Mouse (Mus musculus) frontal cortex, adult (tissue): ENCODE results near the gene Rab8a.
A peak's percentile ranks its signal among the peaks of the same experiment; 100 is the strongest.

Experiments
- ATAC-seq: cut with Nextera tagmentation; 2 replicates; pipeline ENCODE4 v1.9.2; 2017; ENCODE audit warnings: mild to moderate bottlenecking, moderate library complexity, mixed read lengths; ENCODE audit not compliant: low TSS enrichment

Gene Rab8a

DNA sequence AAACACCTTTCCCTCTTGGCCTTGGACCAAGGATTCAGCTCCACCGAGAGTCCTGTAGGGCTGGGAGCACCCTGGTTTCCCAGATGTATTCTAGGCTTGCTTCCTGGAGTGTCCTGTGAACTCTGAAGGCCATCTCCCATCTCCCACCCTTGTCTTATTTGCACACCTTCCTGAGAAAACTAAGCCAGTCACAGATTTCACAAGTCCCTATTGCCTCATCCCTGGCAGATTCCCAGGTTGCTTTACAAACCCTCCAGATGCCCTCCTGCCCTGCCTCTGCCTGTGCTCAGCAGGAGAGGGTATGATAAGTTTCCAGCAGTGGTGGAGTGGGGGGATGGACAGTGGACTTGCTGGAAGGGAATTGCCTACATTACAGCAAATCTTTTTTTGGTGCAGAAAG, 14.9 kb upstream of the Rab8a start:
- ATAC-seq, result no peak

DNA sequence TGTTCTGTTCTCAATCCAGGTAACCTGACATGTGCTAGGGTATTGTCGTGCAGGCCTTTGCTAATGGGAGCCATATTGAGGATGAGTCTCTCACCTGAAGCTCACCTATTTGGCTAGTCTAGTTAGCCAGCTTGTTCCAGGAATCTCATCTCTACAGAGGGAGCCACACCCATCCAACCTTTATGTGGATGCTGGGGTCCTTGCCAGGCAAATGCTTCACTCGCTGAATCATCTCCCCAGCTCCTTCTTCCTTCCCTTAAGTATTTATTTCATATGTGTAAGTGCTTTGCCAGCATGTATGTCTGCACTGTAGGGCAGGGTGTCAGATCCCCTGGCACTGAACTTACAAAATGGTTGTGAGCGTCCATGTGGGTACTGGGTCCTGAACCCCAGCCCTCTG, 14.4 kb upstream of the Rab8a start:
- no peak for ATAC-seq

DNA sequence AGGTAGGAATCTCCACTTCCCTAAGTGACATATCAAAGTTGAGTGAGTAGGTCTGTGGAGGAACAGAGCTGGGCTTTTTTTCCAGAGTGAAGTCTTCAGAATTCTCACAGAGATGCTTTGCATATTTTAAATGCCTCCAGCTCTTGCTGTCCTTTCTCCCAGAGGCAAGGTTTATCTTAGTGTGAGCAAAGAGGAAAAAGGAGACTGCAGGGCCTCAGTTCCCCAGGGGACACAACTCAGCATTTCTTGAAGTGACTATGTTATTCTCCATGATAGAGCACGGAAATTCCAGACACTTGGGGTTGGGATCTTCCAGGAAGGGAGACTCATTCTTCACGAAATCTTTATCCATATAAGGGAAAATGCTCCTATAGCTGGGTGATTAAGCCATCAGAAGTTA, 13.7 kb upstream of the Rab8a start:
- ATAC-seq, result no peak

DNA sequence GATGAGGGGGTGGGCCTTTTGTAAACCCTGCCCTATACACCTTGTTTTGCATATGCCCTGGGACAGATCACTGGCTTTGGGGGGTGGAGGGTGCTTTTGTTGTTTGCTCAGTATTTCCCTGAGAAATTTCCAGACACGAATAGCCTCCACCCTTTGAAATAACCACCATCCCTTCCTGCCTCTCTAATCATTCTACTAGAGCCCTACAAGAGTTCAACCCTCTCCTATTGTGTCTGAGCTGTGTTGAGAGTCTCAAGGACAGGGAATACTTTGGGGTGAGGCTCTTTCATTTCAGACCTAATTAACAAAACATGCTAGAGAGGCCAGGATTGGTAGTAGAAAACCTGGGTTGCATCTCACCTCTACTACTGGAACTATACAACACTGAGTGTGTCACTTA, 11.9 kb upstream of the Rab8a start:
- no peak for ATAC-seq

DNA sequence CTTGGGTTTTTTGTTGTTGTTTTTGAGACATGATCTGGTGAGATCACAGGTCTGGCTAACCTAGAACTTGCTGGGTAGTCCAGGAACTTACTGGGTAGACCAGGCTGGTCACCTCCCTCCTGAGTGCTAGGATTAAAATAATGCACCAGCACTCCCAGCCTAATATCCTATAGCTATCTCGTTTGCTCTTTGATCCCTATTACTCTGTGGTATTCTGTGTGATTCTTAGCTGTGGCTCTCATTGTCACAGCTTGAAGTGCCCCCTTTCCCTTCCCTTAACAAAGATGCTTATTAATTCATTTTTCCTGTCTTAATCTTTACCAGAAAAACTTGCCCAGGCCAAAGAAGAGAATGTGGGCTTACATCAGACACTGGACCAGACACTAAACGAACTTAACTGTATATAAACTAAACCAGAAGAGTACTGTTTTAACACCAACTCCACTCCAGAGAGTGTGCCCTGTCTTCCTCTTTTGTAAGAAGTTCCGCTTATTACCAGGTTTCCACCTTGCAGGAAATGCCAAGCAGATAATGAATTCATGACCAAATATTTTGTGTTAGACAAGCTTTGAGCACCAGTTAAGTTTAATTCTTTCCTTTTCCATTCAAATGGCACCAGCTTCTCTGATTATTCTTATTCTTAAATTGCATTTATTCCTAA, 9.5 kb upstream of the Rab8a start:
- no peak for ATAC-seq

DNA sequence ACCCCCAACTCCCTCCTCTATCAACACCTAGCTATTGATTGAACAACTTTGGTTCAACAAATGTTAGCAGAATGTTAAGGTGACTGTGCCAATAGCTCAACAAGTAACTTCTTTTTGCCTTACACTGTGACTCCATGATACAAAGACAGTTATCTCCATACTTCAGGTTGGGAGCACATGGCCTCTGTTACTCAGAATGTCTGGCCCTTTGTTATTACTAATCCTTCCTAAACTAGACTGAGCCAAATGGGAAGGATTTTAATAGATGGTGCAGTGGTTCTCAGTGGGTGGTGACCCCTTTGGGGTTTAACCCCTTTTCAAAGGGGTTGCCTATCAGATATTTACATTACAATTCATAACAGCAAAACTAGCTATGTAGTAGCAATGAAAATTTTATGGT, 7.6 kb upstream of the Rab8a start:
- no peak for ATAC-seq

DNA sequence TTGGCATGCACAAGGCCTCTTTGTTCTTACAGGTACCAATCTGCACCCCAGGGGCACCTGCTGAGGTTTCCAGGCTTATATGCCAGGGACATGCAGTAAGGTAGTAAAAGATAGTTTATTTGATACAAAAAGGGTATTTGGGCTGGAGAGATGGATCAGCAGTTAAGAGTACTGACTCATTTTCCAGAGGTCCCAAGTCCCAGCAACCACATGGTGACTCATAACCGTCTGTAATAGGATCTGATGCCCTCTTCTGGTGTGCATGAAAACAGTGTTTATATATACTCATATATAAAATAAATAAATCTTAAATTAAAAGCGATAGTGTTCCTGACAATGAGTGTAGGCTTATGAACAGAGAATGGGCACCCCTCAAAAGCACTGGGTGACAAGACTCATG, 2.9 kb upstream of the Rab8a start:
- no peak for ATAC-seq

DNA sequence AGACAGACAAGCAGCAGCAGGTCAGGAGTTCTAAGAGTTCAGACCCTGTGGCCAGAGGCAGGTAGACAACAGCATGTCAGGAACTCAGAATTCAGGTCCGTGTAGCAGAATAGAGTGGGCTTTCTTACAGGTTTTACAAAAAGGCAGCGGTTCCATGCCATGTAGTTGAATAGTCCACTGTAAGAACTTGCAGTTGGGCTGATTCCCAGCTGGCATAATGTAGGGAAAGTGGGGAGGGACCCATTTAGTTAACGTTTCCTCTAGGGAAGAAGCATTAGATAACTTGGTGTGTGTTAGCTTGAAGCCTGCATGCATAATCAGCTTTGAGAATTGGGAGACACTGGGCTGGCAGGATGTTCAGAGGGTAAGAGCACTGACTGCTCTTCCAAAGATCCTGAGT, 2.3 kb upstream of the Rab8a start:
- ATAC-seq, result no peak

DNA sequence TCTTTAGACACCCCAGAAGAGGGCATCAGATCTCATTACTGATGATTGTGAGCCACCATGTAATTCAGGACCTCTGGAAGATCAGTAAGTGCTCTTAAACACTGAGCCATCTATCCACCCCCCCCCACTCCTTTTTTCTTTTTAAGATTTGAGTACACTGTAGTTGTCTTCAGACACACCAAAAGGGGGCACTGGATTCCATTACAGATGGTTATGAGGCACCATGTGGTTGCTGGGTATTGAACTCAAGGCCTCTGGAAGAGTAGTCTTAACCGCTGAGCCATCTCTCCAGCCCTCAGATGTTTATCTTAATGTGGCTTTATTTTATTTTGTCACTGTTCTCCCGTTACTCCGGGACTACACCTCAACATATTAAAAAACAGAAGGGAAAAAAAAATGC, 993 bp upstream of the Rab8a start:
- ATAC-seq, result no peak

DNA sequence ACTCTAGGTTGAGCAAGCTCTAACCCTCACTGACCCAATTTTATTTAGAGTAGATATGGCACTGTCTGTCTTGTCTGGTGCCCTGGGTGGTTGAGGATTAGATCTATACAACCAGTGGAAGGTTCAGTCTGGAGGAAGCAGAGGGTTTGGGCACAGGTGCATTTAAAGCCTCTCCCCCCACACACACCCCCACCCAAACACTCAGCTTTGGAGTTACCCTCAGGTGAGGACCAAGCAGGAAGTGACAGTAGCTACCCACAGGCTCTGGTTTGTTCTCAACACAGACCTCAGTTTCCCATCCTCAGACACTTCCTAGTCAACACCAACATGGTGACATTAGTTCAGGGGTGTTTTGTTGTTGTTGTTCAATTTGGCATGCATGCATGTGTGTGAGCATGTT, 1.8 kb downstream of the Rab8a start:
- ATAC-seq, result no peak

DNA sequence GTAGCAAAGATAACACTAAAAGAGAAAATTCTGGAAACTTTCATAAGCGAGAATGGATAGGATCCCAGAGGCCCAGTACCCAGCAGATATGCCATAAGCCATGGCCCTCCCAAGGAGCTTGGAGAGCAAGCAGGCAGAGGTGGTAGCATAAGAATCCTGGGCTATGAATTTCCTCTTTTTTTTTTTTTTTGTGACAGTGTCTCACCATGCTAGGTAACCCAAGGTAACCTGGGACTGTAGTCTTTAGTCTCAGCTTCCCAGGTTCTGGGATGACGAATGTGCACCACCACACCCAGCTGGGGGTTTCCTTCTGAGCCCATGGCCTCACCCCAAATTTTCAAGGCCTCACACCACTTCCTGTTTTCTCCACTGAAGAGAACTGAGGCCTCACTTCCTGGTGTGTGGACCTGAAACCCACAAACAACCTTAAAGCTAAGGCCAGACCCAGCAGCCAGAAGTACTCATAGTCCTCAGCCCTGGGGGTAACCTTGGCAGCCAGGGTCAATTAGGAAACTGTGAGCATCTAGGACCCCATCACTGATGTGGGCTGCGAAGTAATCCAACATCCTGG, 8.2 kb downstream of the Rab8a start:
- no peak for ATAC-seq

DNA sequence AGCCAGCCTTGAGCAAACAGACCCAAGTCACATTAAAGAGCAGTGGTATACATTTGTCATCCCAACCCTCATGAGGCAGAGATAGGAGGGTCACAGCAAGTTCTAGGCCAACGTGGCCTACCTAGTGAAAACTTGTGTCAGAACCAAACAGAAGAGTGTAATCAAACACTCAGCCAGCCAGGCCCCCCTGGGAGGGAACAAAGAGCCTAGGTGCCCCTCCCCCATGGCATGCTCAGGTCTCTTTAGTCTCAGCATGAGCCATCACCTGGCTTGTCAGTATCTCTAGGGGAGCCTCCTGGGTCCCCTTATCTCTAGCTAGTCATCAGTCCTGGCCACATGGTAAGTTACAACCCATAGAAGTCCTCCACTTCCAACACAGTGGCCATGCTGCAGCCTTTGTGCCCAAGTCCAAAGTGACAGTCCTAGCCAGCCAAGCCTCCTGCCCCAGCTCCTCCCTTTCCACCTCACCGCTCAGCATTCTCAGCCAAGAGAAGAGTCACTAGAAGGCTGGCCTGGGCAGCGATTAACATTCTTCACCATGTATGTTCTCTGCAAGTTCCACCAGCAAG, 8.8 kb downstream of the Rab8a start:
- ATAC-seq, result no peak

DNA sequence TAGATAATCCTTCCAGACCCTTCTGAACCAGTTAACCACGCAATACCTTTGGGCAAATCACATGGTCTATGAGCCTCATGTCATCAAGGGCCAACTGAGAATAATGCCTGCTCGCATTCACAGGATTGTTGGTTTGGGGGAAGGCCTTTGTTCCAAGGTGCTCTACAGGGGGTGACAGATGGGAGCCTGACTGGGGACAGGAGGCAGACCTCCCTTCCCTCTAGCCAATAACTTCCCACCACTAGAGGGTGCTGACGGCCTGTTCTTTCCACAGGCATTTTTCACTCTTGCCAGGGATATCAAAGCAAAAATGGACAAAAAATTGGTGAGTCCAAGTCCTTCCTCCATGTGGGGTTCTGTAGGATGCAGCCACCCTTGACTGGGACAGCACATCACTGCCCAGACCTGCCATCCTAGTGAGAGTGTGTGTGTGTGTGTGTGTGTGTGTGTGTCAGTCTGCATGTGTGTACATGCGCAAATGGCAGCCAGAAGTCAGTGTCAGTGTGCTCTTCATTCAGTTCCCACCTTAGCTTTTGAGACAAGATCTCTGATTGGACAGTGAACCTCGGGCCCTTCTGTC, 16.4 kb downstream of the Rab8a start:
- peak; percentile 72 for ATAC-seq

DNA sequence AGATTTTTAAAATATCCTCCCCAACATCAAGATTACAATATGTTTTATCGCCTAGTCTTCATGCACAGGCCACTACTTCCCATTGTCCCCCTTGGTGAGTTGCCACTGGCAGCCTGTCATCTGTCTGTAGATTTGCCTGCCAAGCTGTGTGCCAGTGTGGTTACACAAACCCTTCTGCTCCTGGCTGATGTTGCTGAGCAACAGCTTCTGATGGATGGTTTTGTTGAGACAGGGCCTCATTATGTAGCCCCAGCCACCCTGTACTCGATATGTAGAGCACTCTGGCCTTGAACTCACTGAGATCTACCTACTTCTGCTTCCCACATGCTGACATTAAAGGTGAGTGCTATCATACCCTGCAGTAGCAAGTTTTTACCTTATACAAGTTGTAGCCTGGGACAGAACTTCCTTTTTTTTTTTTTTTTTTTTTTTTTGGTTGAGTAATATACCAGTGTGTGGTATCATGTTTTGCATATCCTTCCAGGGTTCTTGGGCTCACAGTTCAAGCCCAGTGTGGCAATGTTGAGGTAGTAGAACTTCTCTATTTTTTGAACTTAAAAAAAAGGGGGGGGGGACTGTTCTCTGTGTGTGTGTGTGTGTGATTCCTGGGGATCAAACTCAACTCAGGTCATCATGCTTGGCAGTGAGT, 22.7 kb downstream of the Rab8a start:
- no peak for ATAC-seq

DNA sequence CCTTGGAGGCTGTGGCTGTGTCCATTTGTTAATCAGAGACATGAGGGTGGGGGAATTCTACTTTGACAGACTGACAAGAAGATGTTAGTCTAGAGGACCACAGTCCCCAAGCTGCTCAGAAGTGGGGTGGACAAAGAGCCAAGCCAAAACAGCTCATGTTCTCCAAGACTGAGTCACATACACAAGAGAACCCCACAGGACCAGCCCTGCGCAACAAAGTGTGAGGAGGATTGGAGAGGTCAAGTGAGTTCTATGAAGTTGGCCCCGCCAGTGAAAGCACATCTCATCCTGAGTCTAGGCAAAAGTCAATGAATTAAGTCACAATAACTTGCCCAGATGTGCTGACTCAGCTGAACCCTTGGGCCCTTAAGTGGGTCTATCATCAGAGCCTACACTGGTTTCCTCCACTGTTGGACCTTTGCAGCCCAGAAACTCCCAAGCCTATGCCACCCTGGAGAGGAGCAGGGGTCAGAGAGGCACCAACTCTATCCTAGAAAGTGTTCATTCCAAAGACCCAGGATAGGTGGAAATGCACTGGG, 26.9 kb downstream of the Rab8a start:
- no peak for ATAC-seq

DNA sequence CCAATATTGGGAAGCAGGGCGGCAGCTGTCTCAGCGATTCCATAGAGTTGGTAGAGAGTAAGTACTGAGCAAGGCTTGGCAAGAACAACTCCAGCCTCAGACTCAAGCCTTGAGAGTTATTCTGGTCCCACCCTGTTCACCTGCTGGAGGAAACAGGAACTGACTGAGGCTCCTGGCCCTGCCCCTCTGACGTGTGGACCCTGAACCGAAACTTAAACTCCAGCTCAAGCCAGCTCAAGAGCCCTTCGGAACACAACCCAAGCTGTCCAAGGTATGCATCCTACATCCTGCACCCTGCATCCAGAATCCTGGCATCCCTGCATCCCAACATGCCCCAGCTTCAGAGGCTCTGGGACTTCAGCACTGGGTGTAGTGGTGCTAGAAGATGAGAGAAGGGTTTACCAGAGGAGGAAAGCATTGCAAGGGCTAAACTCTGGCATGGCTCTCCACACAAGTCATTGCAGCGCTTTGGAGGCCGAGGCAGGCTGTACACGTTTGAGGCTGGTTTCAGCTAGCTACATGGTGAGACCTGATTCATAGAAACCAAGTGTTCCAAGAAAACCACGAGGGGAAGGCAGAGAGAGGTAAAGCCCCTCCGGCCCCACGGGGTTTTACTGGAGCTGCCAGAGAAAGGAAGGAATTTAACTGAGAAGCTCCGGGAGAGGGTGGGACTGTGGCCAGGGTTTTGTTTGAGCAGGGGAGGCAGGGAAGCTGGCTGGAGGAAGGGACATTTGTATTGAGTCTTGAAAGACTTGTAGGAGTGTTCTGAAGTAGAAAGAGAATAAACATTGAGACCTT, 28.6 kb downstream of the Rab8a start, which contains the start of gene Hsh2d:
Hsh2d (plus strand) TSS at position 222 of the 798 bp plus-strand sequence.
- no peak for ATAC-seq

DNA sequence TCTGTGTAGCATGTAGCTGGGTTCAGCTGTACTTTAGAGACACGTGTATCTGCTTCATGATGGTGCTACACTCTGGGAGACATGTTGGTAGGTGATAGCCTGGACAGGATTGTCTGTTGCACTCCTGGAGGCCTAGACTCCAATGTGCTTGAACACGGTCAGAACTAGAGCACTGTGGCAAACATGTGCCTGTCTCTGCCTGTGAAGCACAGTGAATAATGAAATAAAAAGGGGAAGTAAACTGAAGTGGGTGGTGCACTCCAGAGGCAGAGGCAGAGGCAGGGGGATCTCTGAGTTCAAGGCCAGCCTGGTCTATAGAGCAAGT, 29.2 kb downstream of the Rab8a start:
- no peak for ATAC-seq

DNA sequence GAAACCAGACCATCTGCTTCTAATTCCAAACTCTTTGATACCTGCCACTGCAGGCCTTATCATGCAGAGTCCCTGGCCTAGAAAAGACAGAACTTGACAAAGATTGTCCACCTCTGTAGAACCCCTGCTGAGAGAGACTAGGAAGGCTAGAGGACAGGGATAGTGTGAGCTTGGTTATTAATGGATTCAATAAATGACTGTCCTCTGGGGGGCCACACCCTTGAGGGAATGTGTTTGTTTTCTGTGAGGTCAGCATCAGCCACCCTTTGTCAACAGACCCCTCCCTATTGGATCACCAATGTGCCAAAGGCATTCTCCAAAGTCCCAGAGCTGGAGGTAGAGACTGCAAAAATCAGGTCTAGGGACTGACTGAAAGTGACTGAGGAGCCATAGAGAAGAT, 31.1 kb downstream of the Rab8a start:
- ATAC-seq, result no peak

DNA sequence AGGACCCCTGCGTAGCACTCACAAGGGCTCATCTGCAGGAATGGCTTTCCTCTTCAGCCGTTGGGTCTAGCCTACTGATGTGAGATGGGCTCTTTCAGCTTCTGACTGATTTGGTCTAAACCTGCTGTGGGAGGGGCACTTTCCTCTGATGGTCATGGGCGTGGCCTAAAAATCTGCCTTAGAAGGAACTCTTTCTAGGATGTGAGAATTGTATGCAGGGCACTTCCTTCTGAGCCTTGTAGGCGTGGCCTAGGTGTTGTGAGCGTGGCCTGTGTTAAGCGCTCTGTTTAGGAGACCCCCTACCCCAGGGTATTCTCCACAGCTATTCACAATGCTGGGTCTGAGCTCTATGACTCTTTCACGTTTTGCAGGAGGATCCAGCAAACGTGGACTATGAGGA, 37.0 kb downstream of the Rab8a start:
- no peak for ATAC-seq

DNA sequence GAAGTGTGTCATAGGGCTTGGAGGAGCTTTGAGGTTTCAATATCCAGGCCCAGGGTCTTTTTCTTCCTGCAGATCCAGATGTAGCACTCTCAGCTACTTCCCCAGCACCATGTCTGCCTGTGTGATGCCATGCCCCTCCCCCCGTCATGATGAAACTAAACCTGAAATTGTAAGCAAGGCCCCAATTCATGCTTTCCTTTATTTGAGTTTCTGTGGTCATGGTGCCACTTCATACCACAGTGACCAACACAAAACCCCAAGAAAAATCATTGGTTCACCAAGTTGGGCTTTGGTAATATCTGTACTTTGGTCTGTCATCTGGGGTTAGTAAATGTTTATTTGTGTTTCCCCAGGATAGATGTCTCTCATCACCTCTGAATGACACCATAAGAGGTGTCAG, 47.6 kb downstream of the Rab8a start:
- ATAC-seq, result no peak

DNA sequence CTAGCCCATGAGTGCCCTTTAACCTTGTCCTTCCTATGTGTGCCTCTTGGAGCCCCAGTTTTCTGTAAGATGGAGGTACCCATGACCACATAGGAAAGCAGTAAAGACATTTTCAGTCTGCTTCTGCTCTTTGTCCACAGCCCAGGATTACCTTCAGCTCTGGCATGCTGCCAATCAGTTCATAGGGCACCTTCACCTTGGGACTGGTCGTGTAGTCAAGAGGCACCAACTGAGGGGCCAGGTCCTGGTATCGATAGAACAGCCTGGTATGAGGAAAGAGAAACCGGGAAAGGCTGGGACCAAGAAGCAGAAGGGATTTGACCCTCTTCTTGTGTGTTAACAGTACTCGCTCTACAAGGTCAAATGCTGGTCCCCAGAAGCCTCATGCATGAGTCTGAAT, 49.2 kb downstream of the Rab8a start:
- no peak for ATAC-seq

DNA sequence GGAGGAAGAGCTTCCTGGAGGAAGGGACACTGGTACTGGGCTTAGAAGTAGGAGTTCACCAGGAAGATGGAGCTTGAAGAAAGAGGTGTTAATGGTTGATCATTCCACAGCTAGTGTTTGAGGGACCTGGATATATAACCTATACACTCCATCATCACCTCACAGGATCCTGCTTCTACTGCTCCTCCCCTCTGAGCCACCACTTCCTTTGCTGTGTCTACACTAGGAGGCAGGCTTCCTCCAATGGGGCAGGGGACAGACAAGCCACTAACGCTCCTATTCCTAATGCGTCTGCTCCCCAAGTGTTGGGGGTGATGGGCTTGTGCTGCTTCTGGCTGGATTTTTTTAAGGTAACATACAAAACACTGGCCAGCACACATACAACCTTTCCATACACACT, 49.7 kb downstream of the Rab8a start:
- ATAC-seq, result no peak
